Mouse (Mus musculus) left cerebral cortex, adult 8-10 months (tissue): ENCODE results near the gene P4hb. TPM values are rescaled to one million over a fixed set of nuclear protein-coding genes. Genes with fewer than 3 reads are reported as not detected.

ENCODE experiments used
- DNase-seq, 2 experiments: peaks; one replicate each; pipeline ENCODE4 v3.0.0; 2022; ENCODE audit warnings: low spot score in 2 of 2
- total RNA-seq, 4 experiments: library from RNA; stranded (reverse); gene quantifications; 2 replicates each; pipeline ENCODE4 v1.2.4; 2022

Gene P4hb
- 100 to 1,000 TPM; 110 to 142 (median 130) TPM for total RNA-seq

DNA sequence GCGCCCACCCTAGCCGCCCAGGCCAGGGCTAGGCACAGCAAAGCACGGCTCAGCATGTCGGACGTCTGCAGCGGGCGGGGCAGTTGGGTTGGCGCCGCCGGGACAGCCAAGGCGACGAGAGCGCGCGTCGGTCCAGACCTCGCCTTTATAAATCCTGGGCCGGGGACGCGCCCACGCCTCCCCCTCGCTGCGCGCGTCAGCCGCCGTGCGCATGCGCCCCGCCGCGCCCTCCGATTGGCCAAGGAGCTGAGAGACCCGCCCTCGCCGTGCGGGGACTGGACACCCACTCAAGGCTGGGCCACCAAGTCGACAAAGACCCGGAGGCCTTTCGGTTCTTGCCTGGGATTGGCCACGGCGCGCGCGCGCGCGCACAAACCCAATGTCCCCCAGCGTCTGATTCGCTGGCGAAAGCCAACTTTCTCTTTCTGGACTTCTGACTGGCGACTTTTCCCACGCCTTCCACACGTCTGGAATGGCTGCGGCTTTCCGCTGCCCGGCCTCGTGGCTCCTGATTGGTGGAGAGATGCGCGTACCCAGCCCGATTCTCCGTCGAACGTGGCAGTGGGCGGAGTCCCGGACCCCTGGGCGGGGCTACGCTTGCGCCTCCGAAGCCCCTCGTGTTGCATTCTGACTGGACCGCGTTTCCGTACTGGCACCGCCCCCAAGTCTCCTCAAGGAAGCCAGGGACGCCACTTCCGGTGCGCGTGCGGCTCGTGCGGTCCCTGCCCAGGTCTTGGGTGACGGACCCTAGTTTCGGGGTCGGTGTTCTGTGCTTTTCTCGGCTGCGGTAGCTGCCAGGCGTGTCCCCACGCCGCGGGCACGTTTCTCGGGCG, at the start of gene P4hb:
TSS of gene P4hb (minus strand) at position 502 of the 833 bp plus-strand sequence.
- DNase-seq = peak; percentile 97 to 100

DNA sequence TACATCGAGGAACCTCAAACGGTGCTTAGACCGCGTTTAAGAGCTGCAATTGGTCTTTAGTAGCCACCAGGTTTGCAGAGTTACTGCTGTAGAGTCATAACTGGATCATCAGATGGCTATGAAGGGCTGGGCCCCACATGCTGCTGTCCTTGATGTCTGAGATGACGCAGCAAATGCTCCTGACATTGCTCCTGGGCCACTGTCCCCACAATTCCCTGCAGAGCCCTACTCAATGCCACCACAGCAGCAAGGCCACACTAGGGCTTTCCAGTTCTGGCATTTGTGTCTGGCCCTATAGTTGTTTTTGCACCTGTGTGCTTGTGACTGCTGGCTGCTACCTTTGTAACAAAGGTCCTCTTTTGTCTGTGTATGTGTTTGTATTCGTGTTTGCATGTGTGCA, 49.8 kb upstream of the P4hb start:
- no peak for DNase-seq

DNA sequence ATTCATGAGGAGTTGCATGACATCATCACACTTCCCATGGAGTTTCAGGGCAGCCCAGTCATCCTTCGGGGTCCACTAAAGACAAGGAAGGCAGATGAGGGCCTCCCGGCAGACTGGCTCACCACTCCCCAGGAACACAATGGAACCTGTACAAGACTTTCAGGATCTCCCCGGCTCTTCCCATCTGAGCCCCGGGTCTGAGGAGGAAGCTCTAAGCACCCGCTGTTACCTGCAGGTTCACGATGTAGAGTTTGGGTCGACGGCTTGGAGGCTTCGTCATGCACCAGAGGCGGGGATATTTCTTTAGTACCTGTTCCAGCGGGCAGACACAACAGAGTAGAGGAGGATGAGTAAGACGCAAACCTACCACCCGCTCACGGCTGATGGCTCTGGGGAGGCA, 47.1 kb upstream of the P4hb start:
- no peak for DNase-seq

DNA sequence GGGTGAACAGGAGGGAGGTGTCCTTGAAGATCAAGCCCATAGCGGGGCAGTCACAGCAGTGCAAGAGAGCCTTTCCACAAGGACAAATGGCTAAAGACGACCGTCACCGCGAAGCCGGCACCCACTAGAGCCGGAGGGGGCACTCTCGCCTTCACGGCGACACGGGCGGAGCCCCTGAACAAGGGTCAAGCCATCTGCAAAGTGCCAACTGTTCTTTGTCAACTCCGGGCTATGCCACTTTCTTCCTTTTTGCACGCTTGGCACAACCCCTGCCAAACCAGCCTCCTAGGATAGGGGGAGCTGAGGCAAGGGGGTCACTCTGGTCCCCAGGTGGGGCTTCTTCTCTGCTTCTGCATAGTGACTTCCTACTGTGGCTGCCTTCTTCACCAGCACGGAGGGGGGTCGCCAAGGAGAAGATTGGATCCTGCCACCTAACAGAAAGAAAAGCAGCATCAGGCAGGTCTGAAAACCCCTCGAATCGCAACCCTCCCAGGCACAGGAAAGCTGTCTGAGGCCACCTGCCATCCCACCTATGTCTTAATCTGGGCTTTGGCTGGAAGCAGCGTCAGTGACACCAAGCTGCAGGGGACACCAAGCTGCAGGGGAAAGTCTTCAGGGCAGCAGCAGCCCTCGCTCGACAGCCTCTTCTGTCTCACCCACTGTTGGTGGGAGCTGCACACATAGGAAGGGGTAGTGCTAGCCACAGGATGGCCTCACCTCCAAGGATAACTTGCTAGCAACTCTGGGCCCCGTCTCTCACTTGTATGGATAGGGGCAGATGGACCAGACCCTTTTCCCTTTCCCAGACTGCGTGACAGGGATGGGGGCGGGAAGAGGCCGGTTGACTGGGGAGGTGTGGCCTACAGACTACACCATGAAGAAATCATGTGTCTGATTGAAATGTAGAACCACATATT, 45.8 kb upstream of the P4hb start:
- no peak for DNase-seq

DNA sequence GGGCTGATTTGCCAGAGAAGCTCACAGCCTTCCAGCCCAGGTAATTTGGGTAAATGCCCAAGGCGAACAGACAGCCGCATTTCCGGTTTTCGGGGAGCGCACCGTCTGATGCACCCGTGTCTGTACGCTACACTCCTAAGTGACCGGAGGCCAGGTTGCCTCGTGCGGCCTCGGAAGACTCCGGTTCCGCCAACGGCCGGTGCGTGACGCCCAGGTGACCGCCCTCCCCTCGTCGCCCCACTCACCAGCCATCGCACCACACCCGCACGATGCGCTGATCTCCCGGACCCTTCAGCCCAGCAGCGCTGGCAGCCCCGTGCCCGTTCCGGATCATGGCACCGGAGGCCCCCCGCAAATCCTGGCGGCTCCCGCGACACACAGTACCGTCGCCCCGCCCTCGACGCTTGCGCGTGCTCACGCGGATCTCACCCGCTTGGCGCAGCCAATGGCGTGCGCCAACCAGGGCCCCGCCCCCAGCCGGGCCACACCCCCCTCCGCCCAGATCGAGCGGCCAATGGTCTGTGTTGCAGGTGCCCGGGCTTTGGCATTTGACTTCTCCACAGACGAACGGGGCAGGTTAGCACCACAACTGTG, 44.6 kb upstream of the P4hb start, which contains the start of gene Pcyt2:
TSS of gene Pcyt2 (minus strand) at position 418 of the 594 bp plus-strand sequence.
- DNase-seq = peak; percentile 80 to 90

DNA sequence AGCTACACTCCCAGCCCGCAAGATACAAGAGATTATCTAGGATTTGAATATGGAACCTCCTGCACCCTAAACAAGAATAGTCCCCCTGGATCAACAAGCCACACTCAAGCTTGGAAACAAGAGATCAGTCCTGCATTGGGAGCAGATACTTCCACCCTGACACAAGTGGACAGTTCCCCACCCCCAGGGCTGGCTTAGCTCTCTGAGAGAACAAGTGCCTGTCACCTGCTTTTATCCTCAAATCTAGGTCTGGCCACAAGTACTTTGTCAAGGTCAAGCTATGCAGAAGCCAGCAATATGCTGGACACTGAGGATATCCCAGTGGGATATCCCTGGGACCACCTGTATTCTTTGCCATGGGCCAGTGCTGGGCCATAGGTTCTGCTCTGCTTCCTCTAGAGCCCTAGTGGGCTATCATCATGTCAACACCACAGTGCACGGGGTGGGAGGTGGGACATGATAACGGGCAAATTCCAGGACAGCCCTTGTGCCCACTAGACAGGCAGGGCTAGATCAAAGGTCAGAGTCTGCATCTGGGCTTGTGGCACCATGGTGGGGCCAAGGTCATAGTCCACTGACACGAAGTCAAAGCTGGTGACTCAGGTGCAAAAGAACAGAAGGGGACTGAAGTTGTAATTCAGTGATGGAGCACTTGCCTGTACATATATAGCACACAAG, 43.7 kb upstream of the P4hb start:
- no peak for DNase-seq

DNA sequence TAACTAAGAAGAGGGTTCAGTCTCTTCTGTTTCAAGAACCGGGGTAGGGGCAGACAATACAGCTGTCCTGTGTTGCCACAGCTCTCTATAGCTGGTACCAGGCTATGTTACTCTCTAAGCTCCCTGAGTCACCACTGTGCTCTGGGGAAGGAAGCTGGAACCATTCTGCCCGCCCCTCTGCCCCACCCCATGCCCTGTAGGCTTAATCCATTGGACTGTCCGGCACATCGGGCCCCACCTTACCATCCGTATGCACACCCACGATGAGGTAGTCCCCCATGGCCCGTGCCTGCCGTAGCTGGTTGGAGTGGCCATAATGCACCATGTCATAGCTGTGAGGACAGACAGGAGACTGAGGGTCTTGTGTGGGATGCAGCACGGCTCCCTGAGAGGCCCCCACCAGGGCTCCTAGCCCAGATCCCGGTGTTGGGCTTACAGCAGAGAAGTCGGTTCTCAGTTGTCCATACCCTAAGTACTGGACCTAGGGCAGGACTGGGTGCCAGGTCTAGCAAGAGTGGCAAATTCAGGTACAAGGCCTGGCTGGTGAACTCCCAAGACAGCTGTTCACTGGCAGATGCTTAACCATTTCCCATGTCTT, 42.7 kb upstream of the P4hb start:
- DNase-seq = no peak

DNA sequence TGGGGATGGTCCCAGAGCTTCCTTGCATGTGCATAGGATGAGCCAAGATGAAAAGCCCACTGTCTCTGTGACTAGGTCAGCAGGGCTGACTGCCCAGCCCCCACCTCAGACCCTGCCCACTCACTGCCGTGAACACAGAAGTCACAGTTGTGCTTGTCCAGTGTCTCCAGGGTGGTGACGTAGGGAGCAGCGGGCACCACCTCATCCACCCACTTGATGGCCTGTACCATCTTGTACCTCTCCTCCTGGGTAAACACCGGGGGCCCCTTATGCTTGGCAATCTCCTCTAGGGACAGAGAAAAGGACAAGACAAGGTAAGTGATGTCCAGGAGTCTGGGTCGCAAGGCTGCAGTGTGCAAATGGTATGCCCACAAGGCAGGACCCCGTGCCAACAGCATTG, 42.1 kb upstream of the P4hb start:
- DNase-seq = no peak

DNA sequence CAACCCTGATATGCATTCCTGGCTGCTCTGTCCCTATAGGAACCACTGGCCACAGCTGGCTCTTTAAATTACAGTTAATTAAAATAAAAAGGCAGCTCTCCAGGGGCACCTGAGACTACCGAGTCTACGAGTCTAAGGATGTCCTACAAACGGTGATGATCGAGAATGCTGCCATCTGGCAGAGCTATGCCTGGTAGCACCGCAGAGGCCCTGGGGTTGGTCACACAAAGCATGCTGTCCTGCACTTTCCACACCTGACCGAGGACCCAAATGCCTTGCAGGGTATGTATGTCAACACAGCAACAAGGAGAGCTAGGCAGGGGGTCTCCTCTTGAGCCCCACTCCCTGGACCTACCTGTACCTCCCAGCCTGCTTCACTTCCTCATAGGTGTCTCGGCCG, 40.9 kb upstream of the P4hb start:
- no peak for DNase-seq

DNA sequence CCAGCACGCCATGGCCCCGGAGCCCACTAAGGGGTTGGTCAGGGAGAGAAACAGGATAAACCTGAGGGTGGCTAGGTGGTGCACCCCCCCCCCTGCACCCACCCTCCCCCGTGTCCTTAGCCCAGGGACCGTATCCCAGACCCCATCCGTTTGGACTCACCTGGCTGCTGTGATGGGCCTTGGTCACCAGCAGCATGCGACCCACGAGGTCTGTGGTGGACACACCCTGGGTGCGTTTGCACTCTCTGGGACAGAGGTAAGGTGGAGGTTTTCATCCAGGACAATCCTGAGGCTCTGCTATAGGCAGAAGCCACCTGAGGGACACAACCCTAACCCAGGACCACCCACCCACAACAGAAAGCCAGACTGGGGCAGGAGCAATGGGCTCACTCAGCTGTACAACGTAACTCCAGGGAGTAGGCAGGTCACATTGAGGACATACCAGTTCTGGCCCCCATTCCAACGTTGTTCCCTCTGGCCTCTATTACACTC, 40.5 kb upstream of the P4hb start:
- DNase-seq = no peak

DNA sequence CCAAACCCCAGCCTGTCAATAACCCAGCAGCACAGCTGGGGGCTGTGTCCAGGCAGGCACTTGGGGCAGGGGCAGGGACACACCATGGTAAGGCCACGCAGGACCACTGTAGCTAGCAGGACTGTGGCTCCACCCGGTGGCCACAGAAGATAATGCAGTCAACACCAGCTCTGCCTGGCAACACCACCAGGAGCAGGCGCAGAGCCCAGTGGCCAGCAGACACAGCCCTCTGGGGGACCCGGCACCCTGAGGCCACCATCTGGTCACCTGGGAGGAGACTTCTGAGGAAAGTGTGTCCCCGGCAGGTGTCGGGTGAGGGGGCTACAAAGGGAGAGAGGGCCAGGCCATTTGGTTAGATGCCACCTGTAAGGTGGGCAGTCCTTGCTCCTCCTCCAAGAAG, 39.7 kb upstream of the P4hb start:
- DNase-seq = peak in 1 of 2 experiments; percentile 42

DNA sequence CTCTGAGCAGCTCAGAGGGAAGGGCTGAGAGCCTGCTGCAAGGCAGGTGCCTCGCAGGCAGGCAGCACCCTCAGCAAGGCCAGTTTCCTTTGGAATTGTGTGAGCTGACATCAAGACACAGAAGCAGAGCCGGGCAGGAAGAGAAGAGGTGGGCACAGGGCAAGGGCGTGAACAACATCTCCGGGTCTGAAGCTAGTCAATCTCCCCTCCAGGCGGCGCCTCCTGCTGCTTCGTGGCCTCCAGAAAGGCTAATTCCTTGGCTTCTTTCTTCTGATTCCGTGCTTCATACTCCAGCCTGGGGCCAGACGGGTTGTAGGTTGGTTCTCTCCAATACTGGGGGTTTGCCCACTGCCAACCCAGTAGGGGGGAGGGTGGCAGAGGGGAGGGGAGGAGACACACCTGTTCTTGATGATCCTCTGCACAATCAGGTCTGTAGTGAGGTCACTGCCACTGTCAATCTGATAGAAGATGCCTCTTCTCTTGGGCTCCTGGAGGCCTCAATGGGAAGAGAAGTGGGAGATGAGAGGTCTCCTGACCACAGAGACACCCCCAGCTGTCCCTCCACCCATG, 37.5 kb upstream of the P4hb start:
- DNase-seq = no peak

DNA sequence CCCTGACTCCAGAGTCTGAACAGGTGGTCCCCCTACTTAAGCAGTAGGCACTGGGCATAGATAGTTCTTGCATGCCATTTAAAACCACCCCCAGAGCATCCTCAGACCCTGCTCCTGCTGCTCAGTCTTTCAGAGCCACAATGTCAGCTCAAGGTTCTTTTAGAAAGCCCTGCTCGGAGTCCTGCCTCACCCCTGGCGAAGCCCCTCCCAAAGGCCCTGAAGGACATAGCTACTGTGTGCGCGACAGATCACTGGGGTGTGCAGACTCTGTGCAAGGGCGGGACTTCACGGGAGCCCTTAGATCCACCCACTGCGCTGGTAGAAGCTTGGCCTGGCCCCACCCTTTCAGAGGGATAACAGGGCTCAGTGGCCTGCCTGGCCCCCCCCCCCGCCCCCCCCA, 36.2 kb upstream of the P4hb start:
- no peak for DNase-seq

DNA sequence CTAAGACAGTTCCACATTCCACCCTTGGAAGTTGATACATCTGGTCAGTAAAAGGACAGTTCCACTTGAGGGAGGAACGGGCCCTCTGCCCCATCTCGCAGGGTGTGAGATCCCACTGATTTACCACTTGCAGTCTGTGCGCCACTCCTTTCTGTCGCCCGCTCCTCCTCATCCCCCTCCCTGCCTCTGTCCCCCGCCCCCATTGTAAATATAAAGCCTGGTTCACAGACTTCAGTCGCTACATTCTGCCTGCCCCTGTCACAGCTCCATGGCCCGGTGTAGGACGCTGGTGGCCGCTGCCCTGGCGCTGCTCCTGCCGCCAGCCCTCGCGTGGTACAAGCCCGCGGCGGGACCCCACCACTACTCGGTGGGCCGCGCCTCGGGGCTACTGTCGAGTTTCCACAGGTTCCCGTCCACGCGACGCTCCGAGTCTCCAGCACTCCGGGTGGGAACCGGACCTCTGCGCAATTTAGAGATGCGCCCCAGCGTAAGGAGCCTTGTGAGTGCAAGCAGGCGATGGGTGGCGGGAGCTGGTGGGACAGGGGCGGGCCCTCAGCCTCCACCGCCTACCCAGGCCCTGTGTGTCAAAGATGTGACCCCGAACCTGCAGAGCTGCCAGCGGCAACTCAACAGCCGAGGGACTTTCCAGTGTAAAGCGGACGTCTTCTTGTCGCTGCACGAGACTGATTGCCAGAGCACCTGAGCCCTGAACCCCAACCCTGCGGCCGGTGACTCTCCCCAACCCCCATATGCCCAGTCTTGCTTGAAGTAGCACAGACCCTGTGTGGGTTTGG, 35.4 kb upstream of the P4hb start, which contains the start of gene Npb:
TSS of gene Npb (plus strand) at position 237 of the 794 bp plus-strand sequence.
- no peak for DNase-seq

DNA sequence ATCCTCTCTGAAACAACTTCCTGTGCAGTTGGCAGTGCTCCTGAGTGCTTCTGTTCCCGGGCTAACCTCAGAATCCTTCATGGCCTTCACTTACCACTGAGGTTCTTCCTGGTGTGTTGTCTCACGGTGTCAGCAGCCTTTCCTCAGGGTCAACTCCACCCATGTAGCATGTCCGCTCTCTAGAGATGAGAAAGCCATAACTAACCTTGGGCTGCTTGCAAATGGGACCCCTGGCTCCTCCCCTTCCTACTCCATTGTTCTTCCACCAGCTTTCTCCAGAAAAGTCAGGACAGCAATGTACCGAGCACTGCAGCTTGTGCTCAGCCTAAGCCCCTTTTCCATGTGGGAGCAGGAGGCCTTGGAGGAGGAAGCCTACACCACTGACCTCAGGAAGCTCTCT, 33.7 kb upstream of the P4hb start:
- no peak for DNase-seq

DNA sequence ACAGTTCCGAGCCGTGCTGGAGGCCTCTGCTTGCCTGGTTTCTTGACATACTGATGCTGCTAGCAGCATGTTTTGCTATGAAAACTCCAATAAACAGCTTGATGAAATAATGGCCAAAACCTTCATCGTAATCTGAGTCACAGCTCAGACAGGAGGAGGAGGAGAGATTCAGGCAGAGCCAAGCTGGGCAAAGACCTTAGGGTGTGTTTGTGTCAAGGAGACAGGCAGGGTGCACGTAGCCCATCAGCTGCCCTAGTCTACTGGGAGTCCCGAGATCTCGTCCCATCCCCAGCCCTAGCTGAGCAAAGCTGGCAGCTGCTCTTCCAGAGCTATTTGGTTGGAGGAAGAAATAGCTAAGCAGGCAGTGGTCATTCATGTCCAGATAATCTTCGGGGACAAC, 32.6 kb upstream of the P4hb start:
- no peak for DNase-seq

DNA sequence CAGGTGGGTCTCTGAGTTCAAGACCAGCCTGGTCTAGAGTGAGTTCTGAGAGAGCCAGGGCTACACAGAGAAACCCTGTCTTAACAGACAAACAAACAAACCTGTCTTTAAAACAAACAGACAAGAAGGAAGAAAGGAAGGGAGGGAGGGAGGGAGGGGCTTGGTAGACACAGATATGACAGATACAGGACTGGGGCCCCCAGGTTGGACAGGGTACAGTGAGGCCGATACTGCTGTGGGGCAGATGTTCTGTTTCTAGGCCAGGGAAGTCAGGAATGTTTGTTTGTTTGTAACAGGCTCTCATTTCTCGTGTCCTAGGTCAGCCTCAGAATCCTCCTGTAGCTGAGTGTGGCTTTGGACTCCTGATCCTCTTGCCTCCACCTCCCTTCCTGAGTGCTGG, 30.5 kb upstream of the P4hb start:
- no peak for DNase-seq

DNA sequence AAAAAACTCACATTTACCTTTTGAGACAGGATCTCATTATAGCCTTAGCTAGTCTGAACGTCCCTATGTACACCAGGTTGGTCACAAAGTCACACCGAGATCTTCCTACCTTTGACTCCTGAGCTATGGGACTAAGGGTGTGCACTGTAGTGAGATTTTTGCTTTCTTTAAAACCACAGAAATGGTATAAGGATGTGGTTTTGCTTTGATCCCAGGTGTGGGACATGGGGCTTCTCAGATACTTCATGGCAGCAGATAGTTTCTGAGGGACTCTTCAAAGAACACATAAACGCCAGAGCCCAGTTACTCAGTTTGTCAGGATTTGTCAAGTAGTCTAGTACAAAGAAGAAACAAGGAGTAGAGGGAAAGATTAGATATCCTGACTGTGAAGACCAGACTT, 27.7 kb upstream of the P4hb start:
- DNase-seq = no peak

DNA sequence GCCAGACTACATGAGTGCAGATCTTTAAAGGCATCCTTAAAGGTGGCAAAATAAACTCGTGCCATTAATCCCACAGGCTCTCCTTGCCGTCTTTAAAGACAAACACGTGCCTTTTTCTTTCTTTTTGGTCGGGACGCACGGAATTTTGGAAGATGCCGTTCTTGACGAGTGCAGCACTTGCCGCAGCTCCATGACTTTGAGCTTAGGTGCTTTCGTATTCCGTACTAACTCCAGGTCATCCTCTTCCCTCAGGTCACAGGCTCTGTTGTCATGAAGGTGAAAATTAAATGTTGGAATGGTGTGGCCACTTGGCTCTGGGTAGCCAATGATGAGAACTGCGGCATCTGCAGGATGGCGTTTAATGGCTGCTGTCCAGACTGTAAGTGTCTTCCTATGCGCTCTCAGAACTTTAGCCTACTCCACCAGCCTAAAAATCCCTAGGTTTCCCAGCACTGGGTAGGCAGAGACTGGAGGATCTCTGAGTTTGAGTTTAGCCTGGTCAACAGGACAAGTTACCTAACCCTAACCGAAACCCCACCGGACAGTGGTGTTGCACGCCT, 26.0 kb upstream of the P4hb start:
- no peak for DNase-seq
